Mouse (Mus musculus) stomach, postnatal 0 days (tissue): ENCODE results near the gene Fignl2. TPM values are rescaled to one million over a fixed set of nuclear protein-coding genes. Genes with fewer than 3 reads are reported as not detected.

Experiments used
- ATAC-seq: fragments of 200-750 bp; cut with Nextera tagmentation; 2 replicates; pipeline ENCODE4 v1.8.0; 2017; ENCODE audit not compliant: low FRiP score, low TSS enrichment
- DNase-seq: peaks from one replicate; pipeline ENCODE4 v3.0.0-alpha.2; 2016; ENCODE audit warnings: low spot score
- H3K27ac ChIP-seq: fragments of 300-500 bp; sonication (generic); replicated peaks from 2 replicates; pipeline ENCODE4 v1.5.1; 2014; ENCODE audit warnings: mild to moderate bottlenecking, control low read depth
- H3K27me3 ChIP-seq: fragments of 300-500 bp; sonication (generic); 2 replicates; pipeline ENCODE4 v1.6.1; 2014; ENCODE audit warnings: low read length; ENCODE audit not compliant: control insufficient read depth, insufficient read depth
- H3K36me3 ChIP-seq: fragments of 300-500 bp; sonication (generic); 2 replicates; pipeline ENCODE4 v1.6.1; 2014; ENCODE audit warnings: low read length, mixed read lengths; ENCODE audit not compliant: control insufficient read depth, insufficient read depth
- H3K4me1 ChIP-seq: fragments of 300-500 bp; sonication (generic); replicated peaks from 2 replicates; pipeline ENCODE4 v1.6.1; 2014; ENCODE audit warnings: antibody characterized with exemption; ENCODE audit not compliant: control insufficient read depth, insufficient read depth
- H3K4me2 ChIP-seq: fragments of 300-500 bp; sonication (generic); replicated peaks from 2 replicates; pipeline ENCODE4 v1.6.1; 2014; ENCODE audit warnings: low read depth, mild to moderate bottlenecking, control low read depth, moderate library complexity
- H3K4me3 ChIP-seq: fragments of 300-500 bp; sonication (generic); 2 replicates; pipeline ENCODE4 v1.5.1; 2014; ENCODE audit warnings: low read depth, low read length, control low read depth
- H3K9ac ChIP-seq: fragments of 300-500 bp; sonication (generic); 2 replicates; pipeline ENCODE4 v1.6.1; 2014; ENCODE audit warnings: mild to moderate bottlenecking, low read length, control low read depth, mixed read lengths
- H3K9me3 ChIP-seq: fragments of 300-500 bp; sonication (generic); 2 replicates; pipeline ENCODE4 v1.6.1; 2016; ENCODE audit warnings: low read length; ENCODE audit not compliant: control insufficient read depth
- CTCF ChIP-seq: IDR thresholded peaks from 2 replicates; pipeline ENCODE4 v1.5.1; 2016; ENCODE audit warnings: antibody characterized with exemption, low read depth, mild to moderate bottlenecking, moderate library complexity
- EP300 ChIP-seq: optimal IDR thresholded peaks from 2 replicates; pipeline ENCODE3; 2016; ENCODE audit warnings: antibody characterized with exemption
- WGBS: fragments of 180-500 bp; shearing (Covaris S2); extraction: QIAGEN DNeasy Blood & Tissue Kit; methylation state at CpG from one replicate; pipeline ENCODE4 v1.1.7; 2014; 5-methylcytosine and 5-hydroxymethylcytosine counted together
- polyA plus RNA-seq: library from polyadenylated mRNA; unstranded; fragments of >200 nt; fragmentation: Nextera tagmentation; extraction: Ambion mirVana; gene quantifications from 2 replicates; pipeline ENCODE4 v1.2.1, GENCODE M21; 2015

Gene Fignl2
- polyA plus RNA-seq, 1 experiment from 2014 or later = 0.19 TPM

- ATAC-seq (no peak), DNase-seq (no peak)
- H3K9ac ChIP-seq = no peak overlapping the region
- H3K4me1 ChIP-seq = no peaks in the 10 kb centered on the region
- H3K36me3 ChIP-seq = no peaks in the 10 kb centered on the region
- H3K27ac ChIP-seq = no peak overlapping the region
- 88% methylated on average over 5 of the region's 5 CpGs for WGBS
- H3K27me3 ChIP-seq = no peaks in the 10 kb centered on the region
- no peak overlapping the region for H3K4me2 ChIP-seq
- no peak for TF ChIP-seq CTCF
- H3K9me3 ChIP-seq = no peaks in the 10 kb centered on the region
- no peak overlapping the region for H3K4me3 ChIP-seq
Measured at GRCm38 (mm10) chr15:101107906-101108671, 29.7 kb upstream of the Fignl2 start.

DNA sequence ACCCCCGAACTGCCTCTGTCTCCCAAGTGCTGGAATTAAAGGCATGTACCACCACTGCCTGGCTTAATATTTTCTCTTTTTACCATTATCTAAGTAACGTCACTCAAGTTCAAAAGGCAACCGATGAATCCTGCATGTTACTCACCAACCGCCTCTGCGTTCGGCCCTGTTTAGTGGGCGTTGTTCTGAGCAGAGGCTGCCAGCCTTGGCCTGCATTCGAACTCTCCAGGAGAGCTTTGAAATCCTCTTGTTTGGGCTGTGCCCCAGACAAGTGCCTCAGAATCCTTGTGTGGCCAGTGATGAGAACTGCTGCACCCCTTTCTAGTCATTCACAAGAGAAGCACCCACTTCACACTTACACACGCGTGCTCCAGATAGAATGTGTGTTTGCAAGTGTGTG lies 27.6 kb upstream of the Fignl2 start:
- ATAC-seq = no peak
- 78% methylated on average over 10 of the region's 10 CpGs for WGBS

DNA sequence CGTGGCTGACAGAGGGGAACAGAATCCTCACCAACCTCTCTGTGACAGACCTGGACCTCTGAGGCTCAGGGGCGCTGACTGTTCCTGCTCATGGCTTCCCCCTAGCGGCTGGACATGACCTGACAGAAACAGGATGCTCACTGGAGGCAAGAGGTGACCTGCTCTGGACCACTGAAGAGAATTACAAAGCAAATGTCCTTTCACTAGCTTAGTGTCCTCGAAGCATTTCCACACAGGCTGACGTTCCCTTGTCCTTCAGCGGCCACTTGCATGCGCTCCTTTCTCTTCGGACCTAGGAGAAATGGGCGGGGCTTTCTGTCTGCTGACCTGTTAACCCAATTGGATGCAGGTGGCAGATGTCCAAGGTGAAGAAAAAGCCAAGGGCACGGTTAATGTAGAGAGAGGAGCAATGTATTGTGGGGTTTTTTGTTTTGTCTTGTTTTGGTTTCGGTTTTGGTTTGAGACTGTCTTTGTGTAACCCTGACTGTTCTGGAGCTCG lies 27.2 kb upstream of the Fignl2 start:
- H3K9me3 ChIP-seq = no peaks in the 10 kb centered on the region
- H3K9ac ChIP-seq = no peak overlapping the region
- no peaks in the 10 kb centered on the region for H3K27me3 ChIP-seq
- H3K4me1 ChIP-seq = no peaks in the 10 kb centered on the region
- ATAC-seq (peak; percentile 81), DNase-seq (peak; percentile 84)
- peak overlapping the region; percentile 13; the same call in 1 of the 2 replicates for H3K4me2 ChIP-seq
- no peaks in the 10 kb centered on the region for H3K36me3 ChIP-seq
- no peak overlapping the region for H3K27ac ChIP-seq
- TF ChIP-seq EP300 (no peak), CTCF (peak; percentile 94)
- 13% methylated on average over 12 of the region's 12 CpGs for WGBS
- H3K4me3 ChIP-seq = 0 out of 2 replicates have a peak overlapping the region, but pooled peaks have one; percentile 1

More for the DNA sequence above, 27.6 kb upstream of the Fignl2 start:
- DNase-seq = no peak
- no peaks in the 10 kb centered on the region for H3K36me3 ChIP-seq
- no peaks in the 10 kb centered on the region for H3K27me3 ChIP-seq
- no peak overlapping the region for H3K27ac ChIP-seq
- H3K4me1 ChIP-seq = no peaks in the 10 kb centered on the region
- no peak overlapping the region for H3K4me3 ChIP-seq
- TF ChIP-seq CTCF = no peak
- no peak for TF ChIP-seq EP300
- no peaks in the 10 kb centered on the region for H3K9me3 ChIP-seq
- H3K9ac ChIP-seq = no peak overlapping the region
- H3K4me2 ChIP-seq = no peak overlapping the region

DNA sequence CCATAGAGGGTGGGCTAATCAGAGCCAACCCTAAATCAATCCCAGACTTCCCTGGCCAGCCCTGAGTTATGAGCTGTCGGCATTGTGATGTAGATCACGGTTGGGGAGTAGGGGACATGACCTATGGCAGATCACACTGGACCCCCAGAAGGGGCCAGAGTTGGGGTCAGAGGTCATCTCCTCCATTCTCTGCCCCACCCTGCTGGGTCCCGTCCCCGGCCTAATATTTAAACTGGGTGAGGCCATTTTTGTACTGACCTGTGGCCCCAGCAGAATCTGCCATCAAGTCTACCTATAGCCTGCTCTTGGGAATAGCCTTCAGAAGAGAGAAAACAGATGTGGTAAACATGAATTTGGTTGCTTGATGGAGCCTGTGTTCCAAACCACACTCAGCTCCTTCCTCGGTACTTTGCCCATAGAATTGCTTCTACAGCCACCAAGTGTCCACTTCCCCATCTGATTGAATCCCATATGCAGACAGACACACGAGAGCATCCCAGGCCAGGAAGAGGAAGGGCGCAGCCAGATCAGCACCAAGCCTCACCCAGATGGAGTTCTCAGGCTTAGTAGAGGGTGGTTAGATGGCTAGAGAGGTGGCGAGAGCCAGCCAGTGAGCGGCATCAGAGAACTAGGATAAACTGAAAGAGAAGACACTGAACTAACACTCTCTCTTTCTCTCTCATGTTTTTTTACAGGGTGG lies 25.4 kb upstream of the Fignl2 start:
- no peak overlapping the region for H3K27ac ChIP-seq
- H3K4me2 ChIP-seq = no peak overlapping the region
- H3K4me3 ChIP-seq = no peak overlapping the region
- no peaks in the 10 kb centered on the region for H3K27me3 ChIP-seq
- DNase-seq = no peak
- no peaks in the 10 kb centered on the region for H3K36me3 ChIP-seq
- H3K4me1 ChIP-seq = no peaks in the 10 kb centered on the region
- H3K9me3 ChIP-seq = no peaks in the 10 kb centered on the region
- no peak for ATAC-seq
- 78% methylated on average over 9 of the region's 9 CpGs for WGBS
- TF ChIP-seq EP300 (no peak), CTCF (no peak)
- H3K9ac ChIP-seq = no peak overlapping the region

DNA sequence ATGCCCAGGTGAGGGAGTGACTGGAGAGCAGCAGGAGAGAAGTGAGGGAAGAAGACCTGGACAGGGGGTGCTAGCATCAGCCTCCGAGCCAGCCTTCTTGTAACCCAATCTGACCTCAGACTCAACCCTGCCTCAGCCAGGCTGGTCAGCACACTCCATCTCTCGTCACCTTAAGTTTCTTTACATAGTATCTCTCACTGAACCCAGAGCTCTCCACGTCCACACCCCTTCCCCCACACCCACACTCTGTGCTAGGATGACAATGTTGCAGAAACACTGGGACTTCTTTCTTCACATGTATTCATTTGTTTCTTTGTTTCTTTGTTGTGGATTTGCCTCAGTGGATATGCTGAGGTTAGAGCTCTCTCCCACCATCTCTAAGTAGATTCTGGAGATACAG lies 22.6 kb upstream of the Fignl2 start:
- Histone ChIP-seq H3K4me2 (no peak overlapping the region), H3K27me3 (no peaks in the 10 kb centered on the region), H3K4me1 (0 out of 2 replicates have a peak, but pooled peaks cover 2% of the 10 kb centered on the region), H3K9ac (no peak overlapping the region), H3K27ac (no peak overlapping the region), H3K9me3 (no peaks in the 10 kb centered on the region), H3K36me3 (no peaks in the 10 kb centered on the region), H3K4me3 (no peak overlapping the region)
- WGBS = 79% methylated on average over 3 of the region's 3 CpGs
- ATAC-seq (no peak), DNase-seq (no peak)
- TF ChIP-seq EP300 = no peak
